Mouse (Mus musculus): ENCODE results near the gene Hps4.

Hps4 gene

GRCm38 (mm10) chr5:112367338-112367737 is 24.5 kb downstream of the Hps4 start:
- DNase-seq (ENCODE audit: low read depth) = no peak

- DNase-seq (ENCODE audit: low read depth) = no peak
These were observed 25.0 kb downstream of the Hps4 start for GRCm38 (mm10) chr5:112367929-112368328.

- DNase-seq (ENCODE audit: low read depth) = no peak
These were observed 25.8 kb downstream of the Hps4 start for GRCm38 (mm10) chr5:112368666-112369065.

- DNase-seq (ENCODE audit: low read depth) = no peak
These were observed 26.4 kb downstream of the Hps4 start for GRCm38 (mm10) chr5:112369326-112369725.

GRCm38 (mm10) chr5:112370236-112370813 is 27.4 kb downstream of the Hps4 start:
- no peak for DNase-seq (ENCODE audit: low read depth)

GRCm38 (mm10) chr5:112371933-112372332 is 29.1 kb downstream of the Hps4 start:
- no peak for DNase-seq (ENCODE audit: low read depth)

GRCm38 (mm10) chr5:112376111-112376510 is 33.2 kb downstream of the Hps4 start:
- no peak for DNase-seq (ENCODE audit: low read depth)

GRCm38 (mm10) chr5:112377380-112377779 is 34.5 kb downstream of the Hps4 start:
- DNase-seq (ENCODE audit: low read depth) = no peak

- no peak for DNase-seq (ENCODE audit: low read depth)
These were observed 35.8 kb downstream of the Hps4 start for GRCm38 (mm10) chr5:112378716-112379115.

GRCm38 (mm10) chr5:112381154-112381553 is 38.3 kb downstream of the Hps4 start:
- DNase-seq (ENCODE audit: low read depth) = no peak

GRCm38 (mm10) chr5:112382042-112382441 is 39.2 kb downstream of the Hps4 start:
- no peak for DNase-seq (ENCODE audit: low read depth)

- DNase-seq (ENCODE audit: low read depth) = no peak
These were observed 39.9 kb downstream of the Hps4 start for GRCm38 (mm10) chr5:112382641-112383330.

- DNase-seq (ENCODE audit: low read depth) = no peak
These were observed 42.1 kb downstream of the Hps4 start for GRCm38 (mm10) chr5:112384805-112385472.

- no peak for DNase-seq (ENCODE audit: low read depth)
These were observed 43.1 kb downstream of the Hps4 start for GRCm38 (mm10) chr5:112385973-112386372.

GRCm38 (mm10) chr5:112389352-112389751 is 46.5 kb downstream of the Hps4 start:
- DNase-seq (ENCODE audit: low read depth) = no peak

GRCm38 (mm10) chr5:112391002-112391401 is 48.1 kb downstream of the Hps4 start:
- DNase-seq (ENCODE audit: low read depth) = no peak

- DNase-seq (ENCODE audit: low read depth) = no peak
These were observed 48.9 kb downstream of the Hps4 start for GRCm38 (mm10) chr5:112391676-112392323.

GRCm38 (mm10) chr5:112393741-112394414 is 51.0 kb downstream of the Hps4 start:
- DNase-seq (ENCODE audit: low read depth) = no peak

- no peak for DNase-seq (ENCODE audit: low read depth)
These were observed 51.5 kb downstream of the Hps4 start for GRCm38 (mm10) chr5:112394415-112394763.

- DNase-seq (ENCODE audit: low read depth) = no peak
These were observed 52.0 kb downstream of the Hps4 start, which contains the start of gene Asphd2 for GRCm38 (mm10) chr5:112394779-112395443. TSS of gene Asphd2 (minus strand) at chr5:112394866.

GRCm38 (mm10) chr5:112396066-112396465 is 53.2 kb downstream of the Hps4 start:
- DNase-seq (ENCODE audit: low read depth) = no peak

- no peak for DNase-seq (ENCODE audit: low read depth)
These were observed 56.4 kb downstream of the Hps4 start for GRCm38 (mm10) chr5:112399284-112399683.

Data from c-Kit-positive CD71-negative TER-119-negative erythroid progenitor cells, embryonic 14.5 days (primary cell).